Mouse (Mus musculus) lung, postnatal 0 days (tissue): Measurements from ENCODE around the gene Plekhf1. TPM values are rescaled to one million over a fixed set of nuclear protein-coding genes. Genes with fewer than 3 reads are reported as not detected.

Experiments
- ATAC-seq: fragments of 200-750 bp; cut with Nextera tagmentation; 2 replicates; pipeline ENCODE4 v1.8.0; 2017; ENCODE audit warnings: moderate library complexity
- DNase-seq: peaks from one replicate; pipeline ENCODE4 v3.0.0-alpha.2; 2016; ENCODE audit warnings: low spot score
- H3K27ac ChIP-seq: fragments of 300-500 bp; sonication (generic); 2 replicates; pipeline ENCODE4 v1.5.1; 2014; ENCODE audit warnings: antibody characterized with exemption, mild to moderate bottlenecking, low read length, mixed read lengths
- H3K27me3 ChIP-seq: fragments of 300-500 bp; sonication (generic); replicated peaks from 2 replicates; pipeline ENCODE4 v1.6.1; 2014; ENCODE audit warnings: low read length, mixed read lengths; ENCODE audit not compliant: insufficient read depth
- H3K36me3 ChIP-seq: fragments of 300-500 bp; sonication (generic); 2 replicates; pipeline ENCODE4 v1.6.1; 2014; ENCODE audit warnings: low read length, mixed read lengths; ENCODE audit not compliant: insufficient read depth
- H3K4me1 ChIP-seq: fragments of 300-500 bp; sonication (generic); 2 replicates; pipeline ENCODE4 v1.6.1; 2014; ENCODE audit warnings: antibody characterized with exemption, low read depth, low read length, mixed read lengths; ENCODE audit not compliant: insufficient read depth
- H3K4me2 ChIP-seq: fragments of 300-500 bp; sonication (generic); replicated peaks from 2 replicates; pipeline ENCODE4 v1.6.1; 2014; ENCODE audit warnings: low read depth, mild to moderate bottlenecking, low read length, moderate library complexity, mixed read lengths
- H3K4me3 ChIP-seq: fragments of 300-500 bp; sonication (generic); 2 replicates; pipeline ENCODE4 v1.5.1; 2014; ENCODE audit warnings: low read depth, low read length
- H3K9ac ChIP-seq: fragments of 300-500 bp; sonication (generic); replicated peaks from 2 replicates; pipeline ENCODE4 v1.6.1; 2014; ENCODE audit warnings: low read depth, mild to moderate bottlenecking
- H3K9me3 ChIP-seq: fragments of 300-500 bp; sonication (generic); 2 replicates; pipeline ENCODE4 v1.6.1; 2016; ENCODE audit warnings: low read length, mixed read lengths
- CTCF ChIP-seq: IDR thresholded peaks from 2 replicates; pipeline ENCODE4 v1.5.1; 2016; ENCODE audit warnings: antibody characterized with exemption, mild to moderate bottlenecking
- EP300 ChIP-seq: IDR thresholded peaks from 2 replicates; pipeline ENCODE4 v1.6.1; 2016; ENCODE audit warnings: antibody characterized with exemption, mild to moderate bottlenecking, control low read depth
- WGBS: fragments of 180-500 bp; shearing (Covaris S2); extraction: QIAGEN DNeasy Blood & Tissue Kit; methylation state at CpG from one replicate; pipeline ENCODE4 v1.1.7; 2014; 5-methylcytosine and 5-hydroxymethylcytosine counted together
- polyA plus RNA-seq: library from polyadenylated mRNA; unstranded; fragments of >200 nt; fragmentation: Nextera tagmentation; extraction: Ambion mirVana; gene quantifications from 2 replicates; pipeline ENCODE4 v1.2.1, GENCODE M21; 2015

The Plekhf1 gene
- polyA plus RNA-seq, 1 experiment from 2014 or later: 3.9 TPM

DNA sequence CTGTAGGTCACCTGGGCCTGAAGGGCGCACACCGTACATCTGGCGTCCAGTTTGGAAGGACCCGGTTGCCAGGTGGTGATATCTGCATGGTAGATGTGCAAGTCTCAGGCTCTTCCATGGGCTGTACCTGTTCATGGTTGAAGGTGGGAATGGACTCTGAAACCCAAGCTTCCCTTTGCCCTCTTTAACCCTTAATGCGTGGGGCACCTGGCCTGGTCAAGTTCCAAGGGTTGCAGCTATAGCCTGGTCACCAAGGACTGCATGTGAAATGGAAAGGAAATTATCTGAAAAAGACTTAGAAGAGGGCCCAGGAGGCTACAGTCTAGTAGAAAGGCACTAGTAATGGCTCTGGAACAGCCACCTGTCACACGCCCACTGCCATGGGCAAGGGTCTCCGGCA is 7.0 kb downstream of the Plekhf1 start:
- H3K4me2 ChIP-seq: no peak overlapping the region
- ATAC-seq: no peak
- H3K4me3 ChIP-seq: no peak overlapping the region
- H3K9ac ChIP-seq: no peak overlapping the region
- 94% methylated on average over 7 of the region's 7 CpGs for WGBS
- no peaks in the 10 kb centered on the region for H3K27me3 ChIP-seq
- TF ChIP-seq CTCF (no peak), EP300 (no peak)
- no peaks in the 10 kb centered on the region for H3K9me3 ChIP-seq
- no peak overlapping the region for H3K27ac ChIP-seq
- no peaks in the 10 kb centered on the region for H3K4me1 ChIP-seq
- DNase-seq: no peak
- no peaks in the 10 kb centered on the region for H3K36me3 ChIP-seq

DNA sequence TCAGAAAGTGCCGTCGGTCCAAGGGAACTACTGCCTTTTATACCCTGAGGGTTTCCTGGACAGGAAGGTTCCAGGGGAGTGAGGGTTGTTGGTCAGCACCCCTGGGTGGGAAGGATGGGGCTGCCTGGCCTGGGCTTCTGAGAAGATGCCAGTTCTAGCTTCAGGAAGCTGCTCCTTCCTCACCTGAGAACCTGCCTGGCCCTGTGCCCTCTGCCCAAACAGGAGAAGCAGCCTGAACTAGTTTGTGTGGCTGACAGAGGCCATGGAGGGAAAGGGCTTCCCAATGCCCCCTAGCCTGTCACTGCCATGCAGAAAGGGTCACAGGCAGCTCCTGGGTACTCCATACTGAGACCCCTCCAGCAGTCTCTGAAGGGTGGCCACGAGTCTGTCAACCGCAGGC is 8.3 kb downstream of the Plekhf1 start:
- 87% methylated on average over 4 of the region's 4 CpGs for WGBS
- H3K27ac ChIP-seq: no peak overlapping the region

DNA sequence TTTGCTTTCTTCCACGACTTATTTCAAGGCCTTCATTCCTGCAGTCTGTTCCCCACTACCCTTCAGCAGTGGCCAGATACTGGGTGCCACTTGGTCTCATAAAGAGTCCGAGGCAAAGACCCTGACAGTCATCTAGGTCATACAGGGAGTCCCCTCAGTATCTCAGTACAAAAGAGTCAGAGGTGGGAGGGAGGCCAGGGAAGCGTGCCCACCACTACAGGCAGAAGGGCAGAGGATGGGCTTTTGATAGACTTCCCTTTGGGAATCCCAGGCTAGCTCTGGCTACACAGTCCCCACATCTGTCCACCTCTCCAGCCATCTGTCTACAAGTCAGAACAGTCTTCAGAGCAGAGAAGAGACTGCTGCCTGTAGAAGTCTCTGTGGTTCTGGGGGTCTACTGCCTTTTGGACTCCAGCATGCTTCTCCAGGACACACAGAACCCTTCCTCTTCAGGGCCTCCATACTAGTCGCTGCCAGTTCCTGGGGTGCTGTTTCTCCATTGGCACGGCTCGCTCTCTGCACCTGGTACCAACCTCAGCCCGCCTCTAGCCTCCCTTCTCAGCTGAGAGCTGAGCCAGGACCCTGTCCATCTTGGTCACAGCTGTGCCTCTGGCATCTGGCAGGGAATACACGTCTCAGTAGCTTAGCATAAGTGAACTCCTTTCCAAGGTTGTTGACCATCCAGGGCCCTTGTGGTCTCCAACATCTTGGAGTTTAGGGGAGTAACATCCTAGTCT is 9.0 kb downstream of the Plekhf1 start:
- DNase-seq (no peak), ATAC-seq (no peak)
- no peaks in the 10 kb centered on the region for H3K36me3 ChIP-seq
- peak overlapping the region; percentile 51 for H3K27ac ChIP-seq
- H3K9me3 ChIP-seq: no peaks in the 10 kb centered on the region
- TF ChIP-seq EP300 (no peak), CTCF (no peak)
- no peak overlapping the region for H3K4me2 ChIP-seq
- WGBS: 78% methylated on average over 8 of the region's 8 CpGs
- no peak overlapping the region for H3K9ac ChIP-seq
- no peaks in the 10 kb centered on the region for H3K4me1 ChIP-seq
- no peak overlapping the region for H3K4me3 ChIP-seq
- H3K27me3 ChIP-seq: no peaks in the 10 kb centered on the region

More for the DNA sequence above, 8.3 kb downstream of the Plekhf1 start:
- H3K27me3 ChIP-seq: no peaks in the 10 kb centered on the region
- H3K4me3 ChIP-seq: no peak overlapping the region
- TF ChIP-seq EP300 (no peak), CTCF (no peak)
- no peaks in the 10 kb centered on the region for H3K4me1 ChIP-seq
- H3K9me3 ChIP-seq: no peaks in the 10 kb centered on the region
- DNase-seq (no peak), ATAC-seq (no peak)
- no peak overlapping the region for H3K9ac ChIP-seq
- H3K4me2 ChIP-seq: no peak overlapping the region
- no peaks in the 10 kb centered on the region for H3K36me3 ChIP-seq

DNA sequence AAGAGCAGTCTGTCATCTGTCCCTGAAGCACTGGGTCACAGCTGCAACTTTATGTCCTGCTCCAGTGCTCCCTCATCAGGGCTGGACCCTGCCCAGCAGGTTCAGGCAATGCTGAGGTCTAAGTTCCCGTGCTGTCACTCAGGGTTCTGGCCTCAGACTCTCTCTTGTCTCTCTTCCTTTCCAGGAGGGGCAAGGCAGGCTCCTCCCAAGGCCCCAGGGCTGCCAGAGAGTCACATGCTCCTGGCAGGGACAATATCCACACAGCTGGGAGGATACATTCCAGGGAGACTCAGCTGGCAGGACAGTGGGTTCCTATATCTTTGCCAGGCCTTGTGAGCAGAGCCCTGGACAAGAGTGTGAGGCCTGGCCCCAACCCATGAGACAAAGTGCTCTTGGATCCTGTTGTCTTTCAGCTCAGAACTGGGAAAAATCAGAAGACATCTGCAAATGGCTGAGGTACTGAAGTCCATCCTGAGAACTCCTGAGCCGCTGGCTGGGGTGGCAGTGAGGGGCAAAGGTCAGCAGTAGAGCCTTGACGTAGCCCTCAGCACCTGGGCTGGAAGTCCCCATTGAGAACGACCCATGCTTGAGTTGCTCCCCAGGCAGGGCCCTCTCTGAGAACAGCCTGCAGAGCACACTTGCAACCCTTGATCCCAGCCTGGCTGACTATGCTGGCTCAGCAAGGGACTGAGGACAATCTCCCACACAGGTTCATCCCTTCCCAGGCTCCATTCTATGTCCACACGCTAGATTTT is 10.2 kb downstream of the Plekhf1 start:
- H3K27me3 ChIP-seq: no peaks in the 10 kb centered on the region
- peak overlapping the region; percentile 68 for H3K27ac ChIP-seq
- no peak overlapping the region for H3K4me3 ChIP-seq
- no peaks in the 10 kb centered on the region for H3K9me3 ChIP-seq
- DNase-seq: peak; percentile 92
- no peaks in the 10 kb centered on the region for H3K36me3 ChIP-seq
- TF ChIP-seq CTCF (peak; percentile 46), EP300 (peak; percentile 60; the same call in 1 of the 2 replicates)
- ATAC-seq: peak; percentile 95
- H3K4me1 ChIP-seq: no peaks in the 10 kb centered on the region
- no peak overlapping the region for H3K4me2 ChIP-seq
- WGBS: 53% methylated on average over 5 of the region's 5 CpGs
- no peak overlapping the region for H3K9ac ChIP-seq

DNA sequence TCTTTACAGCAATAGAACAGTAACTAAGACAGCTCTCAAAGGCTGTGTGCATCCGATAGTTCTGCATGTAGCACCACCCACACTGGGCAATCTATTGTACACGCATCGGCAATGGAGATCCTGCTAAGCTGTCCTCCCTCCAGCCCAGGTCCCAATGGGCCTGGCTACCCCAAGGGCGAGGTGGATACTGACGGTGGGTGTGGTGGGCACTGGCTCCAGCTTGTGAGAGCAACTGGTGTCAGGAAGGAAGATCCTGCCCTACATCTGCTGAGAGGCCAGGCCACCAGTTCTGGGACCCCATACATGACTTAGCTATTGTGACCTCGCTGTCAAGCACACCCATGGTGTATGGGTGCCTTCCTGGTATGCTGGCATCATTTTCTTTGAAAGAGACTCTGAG is 12.1 kb downstream of the Plekhf1 start:
- Histone ChIP-seq H3K9ac (no peak overlapping the region), H3K36me3 (no peaks in the 10 kb centered on the region), H3K27ac (no peak overlapping the region), H3K4me2 (no peak overlapping the region), H3K9me3 (no peaks in the 10 kb centered on the region), H3K27me3 (no peaks in the 10 kb centered on the region), H3K4me3 (no peak overlapping the region), H3K4me1 (no peaks in the 10 kb centered on the region)
- WGBS: 90% methylated on average over 6 of the region's 6 CpGs
- ATAC-seq: no peak
- TF ChIP-seq CTCF: no peak
- DNase-seq: no peak

DNA sequence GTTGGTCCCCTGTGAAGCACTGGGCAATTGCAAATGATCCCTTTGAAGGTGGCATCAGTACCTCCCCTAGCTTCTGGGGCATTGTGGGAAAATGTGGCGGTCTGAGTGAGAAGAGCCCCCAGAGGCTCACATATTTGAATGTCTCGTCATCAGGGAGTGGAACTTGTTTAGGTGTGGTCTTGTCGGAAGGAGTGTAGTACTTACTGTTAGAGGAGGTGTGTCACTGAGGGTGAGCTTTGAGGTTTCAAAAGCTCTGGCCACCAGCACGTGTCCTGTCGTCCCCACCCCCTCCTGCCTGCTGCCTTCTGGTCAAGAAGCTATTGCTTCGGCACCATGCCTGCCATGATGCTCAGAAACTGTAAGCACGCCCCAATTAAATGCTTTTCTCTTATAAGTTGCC is 12.5 kb downstream of the Plekhf1 start:
- Histone ChIP-seq H3K4me3 (no peak overlapping the region), H3K9me3 (no peaks in the 10 kb centered on the region), H3K27ac (no peak overlapping the region), H3K36me3 (no peaks in the 10 kb centered on the region), H3K27me3 (no peaks in the 10 kb centered on the region), H3K4me1 (no peaks in the 10 kb centered on the region), H3K9ac (no peak overlapping the region), H3K4me2 (no peak overlapping the region)
- 72% methylated on average over 7 of the region's 7 CpGs for WGBS
- no peak for DNase-seq
- ATAC-seq: no peak
- no peak for TF ChIP-seq CTCF
- no peak for TF ChIP-seq EP300
